Mouse (Mus musculus) monocyte, adult 2 months (primary cell): Measurements from ENCODE around the gene Rad54l.

ENCODE experiments used
- DNase-seq, 2 experiments: peaks; one replicate each; pipeline ENCODE4 v3.0.0; 2022; ENCODE audit warnings: low spot score in 2 of 2, low read depth in 1 of 2

Rad54l gene

GRCm38 (mm10) chr4:116074861-116075620 is 48.4 kb downstream of the Rad54l start, which contains the start of the genes Uqcrh and Lrrc41:
Gene Uqcrh (minus strand): TSS chr4:116075071.
Gene Lrrc41 (plus strand): TSS chr4:116075269.
- DNase-seq: peak; percentile 85 to 93

GRCm38 (mm10) chr4:116074145-116074675 is 49.3 kb downstream of the Rad54l start:
- no peak for DNase-seq

- DNase-seq: no peak
Observed at GRCm38 (mm10) chr4:116073146-116073545, 50.3 kb downstream of the Rad54l start.

GRCm38 (mm10) chr4:116070116-116070515 is 53.4 kb downstream of the Rad54l start:
- DNase-seq: no peak

- DNase-seq: no peak
Observed at GRCm38 (mm10) chr4:116063855-116064254, 59.6 kb downstream of the Rad54l start.

GRCm38 (mm10) chr4:116059012-116059726 is 64.3 kb downstream of the Rad54l start:
- no peak for DNase-seq

- DNase-seq: no peak
Observed at GRCm38 (mm10) chr4:116057559-116057958, 65.9 kb downstream of the Rad54l start.

GRCm38 (mm10) chr4:116053399-116053961 is 70.0 kb downstream of the Rad54l start, which contains the start of gene Nsun4:
Gene Nsun4 (minus strand): TSS chr4:116053876.
- peak; percentile 74 to 89 for DNase-seq

- peak in 1 of 2 experiments; percentile 14 for DNase-seq
Observed at GRCm38 (mm10) chr4:116052526-116053293, 70.8 kb downstream of the Rad54l start.

- DNase-seq: no peak
Observed at GRCm38 (mm10) chr4:116049211-116049610, 74.3 kb downstream of the Rad54l start.

GRCm38 (mm10) chr4:116048130-116048920 is 75.2 kb downstream of the Rad54l start:
- DNase-seq: no peak

GRCm38 (mm10) chr4:116047681-116048080 is 75.8 kb downstream of the Rad54l start:
- no peak for DNase-seq

- DNase-seq: no peak
Observed at GRCm38 (mm10) chr4:116046604-116047003, 76.9 kb downstream of the Rad54l start.
